Mouse (Mus musculus) CD4-positive, CD25-positive, alpha-beta regulatory T cell, adult 9 weeks (primary cell): ENCODE data around the gene Olfr392. TPM values are rescaled to one million over a fixed set of nuclear protein-coding genes. Genes with fewer than 3 reads are reported as not detected.

Source experiments
- polyA plus RNA-seq: library from polyadenylated mRNA; unstranded; fragments of 100-300 nt; shearing (Covaris generic); gene quantifications from one replicate; pipeline ENCODE4 v1.2.1, GENCODE M21; 2017

Olfr392 gene
- not detected for polyA plus RNA-seq

DNA sequence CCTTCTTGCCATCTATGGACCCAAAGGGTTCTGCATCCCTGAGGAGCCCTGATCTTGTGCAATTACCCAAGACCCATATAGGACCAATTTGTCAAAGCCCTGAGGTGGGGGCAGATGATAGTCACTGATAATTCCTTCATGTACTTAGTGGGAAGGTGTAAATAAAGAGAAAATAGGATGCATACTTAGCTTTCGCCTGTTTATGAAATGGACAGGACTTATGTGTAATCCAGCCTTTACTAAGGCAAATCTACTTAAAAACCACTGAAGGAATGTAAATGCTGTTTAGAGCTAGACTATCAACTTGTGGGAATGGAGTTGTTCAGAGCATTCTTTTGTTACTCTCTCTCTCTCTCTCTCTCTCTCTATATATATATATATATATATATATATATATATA is at the start of gene Olfr392:
Gene Olfr392, minus strand, starts transcription at position 101 of the 400 bp plus-strand sequence.

DNA sequence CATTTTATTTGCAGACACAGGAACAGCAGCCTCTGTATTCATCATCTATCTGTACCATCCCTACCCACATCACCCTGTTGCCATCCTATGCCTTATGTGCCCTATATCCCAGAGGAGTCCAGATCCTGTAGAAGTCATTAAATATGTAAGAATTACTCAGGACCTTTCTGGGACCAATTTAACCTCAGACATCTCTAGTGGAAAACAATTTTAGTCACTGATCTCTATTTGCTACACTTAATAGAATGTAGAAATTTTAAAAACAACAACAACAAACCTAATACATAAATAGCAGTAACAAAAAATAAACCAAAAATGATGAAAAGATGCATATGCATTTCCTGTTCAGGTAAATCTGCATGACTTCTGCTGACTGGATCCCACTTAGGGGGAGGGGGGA is 34.5 kb upstream of the Olfr392 start, which contains the start of gene Olfr393:
Gene Olfr393, minus strand, starts transcription at position 101 of the 400 bp plus-strand sequence.

GRCm38 (mm10) chr11:73802952-73803351 is 13.9 kb downstream of the Olfr392 start, which contains the start of gene Olfr391-ps:
TSS of gene Olfr391-ps (minus strand) at chr11:73803052.

DNA sequence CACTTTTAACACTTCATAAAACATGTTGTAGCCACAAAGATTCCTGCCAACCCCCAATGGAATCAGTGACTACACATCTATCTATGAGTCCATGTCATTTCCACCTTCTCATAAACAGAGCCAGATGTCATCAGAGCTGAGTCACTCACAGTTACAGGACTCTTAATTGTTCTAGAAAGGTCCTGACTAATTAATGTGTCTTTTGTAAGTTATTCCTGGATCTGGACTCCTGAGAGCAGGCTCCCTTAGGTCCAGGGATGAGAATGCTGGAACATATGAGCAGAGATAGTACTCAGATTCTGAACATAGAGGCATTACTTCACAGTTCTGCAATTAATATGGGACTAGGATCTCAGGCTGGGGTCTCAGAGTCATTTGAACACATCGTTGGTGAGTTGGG is 34.2 kb downstream of the Olfr392 start, which contains the start of gene Olfr390:
Gene Olfr390, plus strand, starts transcription at position 301 of the 400 bp plus-strand sequence.

GRCm38 (mm10) chr11:73780613-73781012 is 36.2 kb downstream of the Olfr392 start, which contains the start of gene Olfr389:
TSS of gene Olfr389 (minus strand) at chr11:73780713.

Other genes with a start within 250 kb of the Olfr392 start
- gene Olfr385, start 224.0 kb downstream of the Olfr392 start, polyA plus RNA-seq: not detected
- gene Olfr384, start 218.5 kb downstream of the Olfr392 start, polyA plus RNA-seq: not detected
- not detected for gene Zfp735, start 128.3 kb downstream of the Olfr392 start, polyA plus RNA-seq
- not detected for gene Olfr389, start 36.3 kb downstream of the Olfr392 start, polyA plus RNA-seq
- not detected for gene Olfr390, start 34.1 kb downstream of the Olfr392 start, polyA plus RNA-seq
- not detected for gene Olfr391-ps, start 14.0 kb downstream of the Olfr392 start, polyA plus RNA-seq
- gene Olfr393, start 34.4 kb upstream of the Olfr392 start, polyA plus RNA-seq: not detected
- not detected for gene Olfr394, start 73.7 kb upstream of the Olfr392 start, polyA plus RNA-seq
- not detected for gene Olfr395, start 92.2 kb upstream of the Olfr392 start, polyA plus RNA-seq
- not detected for gene Olfr23, start 119.6 kb upstream of the Olfr392 start, polyA plus RNA-seq
- gene Olfr397, start 143.8 kb upstream of the Olfr392 start, polyA plus RNA-seq: not detected
- gene Olfr398, start 173.4 kb upstream of the Olfr392 start, polyA plus RNA-seq: not detected
- gene Olfr139, start 239.5 kb upstream of the Olfr392 start, polyA plus RNA-seq: not detected
- not detected for gene Olfr399, start 239.6 kb upstream of the Olfr392 start, polyA plus RNA-seq